Mouse (Mus musculus) heart, postnatal 0 days (tissue): ENCODE measurements around the gene Cnot10. TPM values are rescaled to one million over a fixed set of nuclear protein-coding genes. Genes with fewer than 3 reads are reported as not detected.

ENCODE experiments used
- ATAC-seq: fragments of 200-750 bp; cut with Nextera tagmentation; 2 replicates; pipeline ENCODE4 v1.8.0; 2017; ENCODE audit warnings: low read depth, moderate number of reproducible peaks, moderate library complexity; ENCODE audit not compliant: insufficient read depth
- DNase-seq: peaks from one replicate; pipeline ENCODE4 v3.0.0-alpha.2; 2016; ENCODE audit warnings: low spot score
- H3K27ac ChIP-seq: fragments of 300-500 bp; sonication (generic); 2 replicates; pipeline ENCODE4 v1.5.1; 2014; ENCODE audit warnings: low read depth, mild to moderate bottlenecking
- H3K27me3 ChIP-seq: fragments of 300-500 bp; sonication (generic); 2 replicates; pipeline ENCODE4 v1.6.1; 2014; ENCODE audit warnings: low read length, mixed read lengths; ENCODE audit not compliant: control insufficient read depth, insufficient read depth
- H3K36me3 ChIP-seq: fragments of 300-500 bp; sonication (generic); replicated peaks from 2 replicates; pipeline ENCODE4 v1.6.1; 2014; ENCODE audit warnings: low read length, mixed read lengths; ENCODE audit not compliant: control insufficient read depth, insufficient read depth
- H3K4me1 ChIP-seq: fragments of 300-500 bp; sonication (generic); 2 replicates; pipeline ENCODE4 v1.6.1; 2014; ENCODE audit warnings: antibody characterized with exemption; ENCODE audit not compliant: control insufficient read depth, insufficient read depth
- H3K4me2 ChIP-seq: fragments of 300-500 bp; sonication (generic); 2 replicates; pipeline ENCODE4 v1.6.1; 2014; ENCODE audit warnings: low read depth, mild to moderate bottlenecking, low read length, moderate library complexity
- H3K4me3 ChIP-seq: fragments of 300-500 bp; sonication (generic); 2 replicates; pipeline ENCODE4 v1.5.1; 2014; ENCODE audit warnings: low read depth, low read length
- H3K9ac ChIP-seq: fragments of 300-500 bp; sonication (generic); replicated peaks from 2 replicates; pipeline ENCODE4 v1.6.1; 2014; ENCODE audit warnings: low read depth, low read length, mixed read lengths
- H3K9me3 ChIP-seq: fragments of 300-500 bp; sonication (generic); replicated peaks from 2 replicates; pipeline ENCODE4 v1.6.1; 2016; ENCODE audit warnings: low read length; ENCODE audit not compliant: control insufficient read depth
- CTCF ChIP-seq: IDR thresholded peaks from 2 replicates; pipeline ENCODE4 v1.5.1; 2016; ENCODE audit warnings: antibody characterized with exemption, control low read depth, low read depth
- EP300 ChIP-seq: IDR thresholded peaks from 2 replicates; pipeline ENCODE4 v1.6.1; 2016; ENCODE audit warnings: antibody characterized with exemption, low read depth
- WGBS: fragments of 180-500 bp; shearing (Covaris S2); extraction: QIAGEN DNeasy Blood & Tissue Kit; methylation state at CpG from one replicate; pipeline ENCODE4 v1.1.7; 2014; 5-methylcytosine and 5-hydroxymethylcytosine counted together
- polyA plus RNA-seq: library from polyadenylated mRNA; unstranded; fragments of >200 nt; fragmentation: Nextera tagmentation; extraction: Ambion mirVana; gene quantifications from 2 replicates; pipeline ENCODE4 v1.2.1, GENCODE M21; 2015
- total RNA-seq: library from RNA; depleted of rRNA; stranded (reverse); fragments of >200 nt; gene quantifications from 2 replicates; pipeline ENCODE4 v1.2.3, GENCODE M21; 2014; ENCODE audit warnings: low replicate concordance

Cnot10 gene
- total and polyA plus RNA-seq, 2 experiments from 2014 or later, result 19.7 to 25.7 TPM

DNA sequence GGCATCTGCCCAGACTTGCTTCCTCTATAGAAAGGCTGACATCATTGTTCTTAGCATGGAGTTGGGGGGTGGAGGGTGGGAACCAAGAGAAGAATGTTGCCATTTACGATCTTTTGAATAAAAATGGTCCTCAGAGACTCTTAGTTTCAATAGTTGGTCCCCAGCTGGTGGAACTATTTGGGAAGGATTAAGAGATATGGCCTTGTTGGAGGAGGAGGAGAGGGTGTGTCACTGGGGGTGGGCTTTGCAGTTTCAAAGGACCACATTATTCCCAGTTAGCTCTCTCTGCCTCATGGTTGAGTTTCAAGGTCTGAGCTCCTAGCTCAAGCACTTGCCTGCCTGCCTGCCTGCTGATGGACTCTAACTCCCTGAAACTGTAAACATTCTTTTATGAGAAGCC, 32.0 kb upstream of the Cnot10 start:
- no peak overlapping the region for H3K4me3 ChIP-seq
- no peak overlapping the region for H3K4me2 ChIP-seq
- no peaks in the 10 kb centered on the region for H3K36me3 ChIP-seq
- no peak for TF ChIP-seq CTCF
- no peak for TF ChIP-seq EP300
- H3K9ac ChIP-seq, result no peak overlapping the region
- H3K27ac ChIP-seq, result 0 out of 2 replicates have a peak overlapping the region, but pooled peaks have one; percentile 77
- no peaks in the 10 kb centered on the region for H3K9me3 ChIP-seq
- DNase-seq, result no peak
- H3K4me1 ChIP-seq, result peaks cover 33% of the 10 kb centered on the region
- WGBS, result 59% methylated on average over 1 of the region's 1 CpGs
- no peaks in the 10 kb centered on the region for H3K27me3 ChIP-seq
- ATAC-seq, result no peak

DNA sequence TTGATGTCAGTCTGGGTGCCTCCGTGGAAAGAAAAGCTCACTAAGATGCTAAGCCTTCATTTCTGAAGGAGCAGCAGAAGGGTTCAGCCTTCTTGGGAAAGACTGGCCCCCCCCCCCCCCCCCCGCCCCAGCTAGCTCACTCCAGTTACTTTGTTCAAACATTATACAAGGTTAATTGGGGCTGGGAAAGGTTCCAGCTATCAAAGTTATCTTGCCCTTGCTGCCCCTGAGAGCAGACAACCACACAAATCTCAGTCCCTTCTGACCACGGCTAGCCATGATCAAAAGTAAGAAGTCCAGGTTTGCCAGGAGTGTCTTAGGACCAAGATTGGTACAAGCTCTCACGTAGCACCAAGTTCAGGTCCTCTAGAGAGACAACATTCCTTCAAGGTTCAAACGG, 29.0 kb upstream of the Cnot10 start:
- ATAC-seq (no peak), DNase-seq (no peak)
- H3K4me1 ChIP-seq, result peaks cover 33% of the 10 kb centered on the region
- no peak for TF ChIP-seq CTCF
- TF ChIP-seq EP300, result no peak
- no peak overlapping the region for H3K4me2 ChIP-seq
- no peaks in the 10 kb centered on the region for H3K36me3 ChIP-seq
- no peak overlapping the region for H3K4me3 ChIP-seq
- WGBS, result 34% methylated on average over 4 of the region's 5 CpGs
- no peak overlapping the region for H3K9ac ChIP-seq
- peak overlapping the region; percentile 88 for H3K27ac ChIP-seq
- H3K9me3 ChIP-seq, result no peaks in the 10 kb centered on the region
- H3K27me3 ChIP-seq, result no peaks in the 10 kb centered on the region

DNA sequence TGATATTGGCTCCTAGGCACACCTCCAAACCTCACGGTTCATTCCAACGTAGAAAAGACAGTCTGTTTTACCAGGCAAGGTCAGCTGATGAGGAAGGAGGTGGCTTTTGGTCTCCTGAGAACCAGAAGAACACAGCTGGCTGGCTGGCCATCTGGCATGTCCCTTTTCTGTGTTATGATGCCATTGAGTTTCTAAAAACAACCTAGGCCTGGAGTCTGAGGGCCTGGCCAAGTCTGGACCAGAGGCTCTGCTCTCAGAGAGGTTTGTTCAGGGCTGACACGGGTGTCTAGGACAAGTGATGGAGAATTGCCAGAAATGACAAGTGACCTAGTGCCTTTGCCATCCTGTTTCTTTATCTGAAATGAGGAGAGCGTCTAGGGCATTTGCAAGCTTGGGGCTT, 28.1 kb upstream of the Cnot10 start:
- peak; percentile 94 for ATAC-seq
- Histone ChIP-seq H3K27ac (peak overlapping the region; percentile 88), H3K27me3 (no peaks in the 10 kb centered on the region), H3K9me3 (no peaks in the 10 kb centered on the region), H3K4me3 (no peak overlapping the region), H3K9ac (no peak overlapping the region), H3K36me3 (no peaks in the 10 kb centered on the region), H3K4me1 (peaks cover 26% of the 10 kb centered on the region; the same call in 1 of the 2 replicates), H3K4me2 (no peak overlapping the region)
- TF ChIP-seq CTCF, result no peak
- TF ChIP-seq EP300, result peak; percentile 76; the same call in 1 of the 2 replicates
- 20% methylated on average over 4 of the region's 4 CpGs for WGBS
- peak; percentile 94 for DNase-seq

DNA sequence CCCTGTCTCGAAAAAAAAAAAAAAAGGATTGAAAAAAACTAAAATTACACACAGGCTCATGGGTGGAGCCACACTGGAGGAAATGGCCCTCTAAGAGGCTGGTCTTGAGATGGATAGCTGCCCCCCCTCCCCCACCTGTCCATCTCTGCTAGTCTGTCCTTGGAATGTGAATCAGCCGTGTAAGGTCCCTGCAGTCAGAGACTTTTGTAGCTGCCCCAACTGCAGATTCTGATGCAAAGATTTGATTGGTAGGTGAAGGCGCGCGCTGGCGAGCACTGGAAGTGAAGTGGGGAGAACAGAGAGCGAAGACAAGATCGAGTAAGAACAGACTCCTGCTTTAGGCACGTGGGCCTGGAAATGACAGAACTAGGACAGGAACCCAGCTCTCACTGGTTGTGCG, 26.9 kb upstream of the Cnot10 start:
- DNase-seq (no peak), ATAC-seq (no peak)
- Histone ChIP-seq H3K4me1 (peaks cover 22% of the 10 kb centered on the region; the same call in 1 of the 2 replicates), H3K27ac (peak overlapping the region; percentile 88), H3K27me3 (no peaks in the 10 kb centered on the region), H3K9me3 (no peaks in the 10 kb centered on the region), H3K4me2 (no peak overlapping the region), H3K9ac (no peak overlapping the region), H3K4me3 (no peak overlapping the region), H3K36me3 (no peaks in the 10 kb centered on the region)
- TF ChIP-seq EP300 (no peak), CTCF (no peak)
- 78% methylated on average over 10 of the region's 10 CpGs for WGBS

DNA sequence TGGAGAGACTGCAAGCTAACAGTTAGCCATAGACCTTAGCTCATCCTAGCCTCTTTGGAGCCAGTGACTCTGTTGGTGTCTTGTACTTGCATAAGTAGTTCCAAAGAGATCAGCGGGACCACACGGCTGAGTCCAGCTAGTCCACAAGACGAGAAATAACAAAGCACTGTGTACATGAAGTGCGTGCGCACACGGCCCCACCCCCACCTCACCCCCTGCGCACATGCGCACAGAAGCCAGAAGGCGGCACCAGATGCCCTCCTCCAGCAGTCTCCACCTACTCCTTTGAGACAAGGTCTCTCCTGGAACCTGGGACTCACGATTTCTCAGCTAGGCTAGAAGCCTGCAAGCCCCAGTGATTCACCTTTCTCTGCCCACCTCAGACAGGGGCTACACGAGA, 23.8 kb upstream of the Cnot10 start:
- DNase-seq (no peak), ATAC-seq (no peak)
- H3K9ac ChIP-seq, result no peak overlapping the region
- TF ChIP-seq EP300 (no peak), CTCF (no peak)
- peaks cover 13% of the 10 kb centered on the region; the same call in 1 of the 2 replicates for H3K4me1 ChIP-seq
- no peaks in the 10 kb centered on the region for H3K9me3 ChIP-seq
- WGBS, result 79% methylated on average over 11 of the region's 11 CpGs
- peak overlapping the region; percentile 83 for H3K27ac ChIP-seq
- H3K4me3 ChIP-seq, result no peak overlapping the region
- no peaks in the 10 kb centered on the region for H3K27me3 ChIP-seq
- no peak overlapping the region for H3K4me2 ChIP-seq
- no peaks in the 10 kb centered on the region for H3K36me3 ChIP-seq

DNA sequence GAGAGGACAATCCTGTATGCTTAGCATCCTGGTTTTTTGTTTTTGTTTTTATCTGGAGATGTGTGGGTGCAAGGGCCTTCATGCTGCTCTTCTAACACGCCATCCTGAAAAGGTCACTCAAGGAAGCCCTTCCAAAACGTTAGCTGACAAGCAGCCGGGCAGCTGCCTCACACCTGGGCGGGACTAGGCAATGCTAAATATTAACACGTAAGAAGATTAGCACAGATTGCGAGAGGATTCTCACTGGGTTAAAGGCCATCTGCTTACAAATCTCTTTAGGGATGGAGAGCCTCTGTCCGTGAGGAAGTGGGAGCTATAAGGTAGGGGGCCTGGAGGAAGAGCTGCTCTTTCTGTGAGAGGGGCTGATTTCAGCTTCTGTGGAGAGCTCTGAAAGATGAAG, 22.0 kb upstream of the Cnot10 start:
- TF ChIP-seq EP300 (no peak), CTCF (no peak)
- H3K36me3 ChIP-seq, result no peaks in the 10 kb centered on the region
- DNase-seq (no peak), ATAC-seq (no peak)
- H3K27me3 ChIP-seq, result no peaks in the 10 kb centered on the region
- H3K9ac ChIP-seq, result no peak overlapping the region
- H3K9me3 ChIP-seq, result no peaks in the 10 kb centered on the region
- no peak overlapping the region for H3K27ac ChIP-seq
- H3K4me2 ChIP-seq, result no peak overlapping the region
- no peak overlapping the region for H3K4me3 ChIP-seq
- WGBS, result 41% methylated on average over 7 of the region's 7 CpGs
- no peaks in the 10 kb centered on the region; the same call in 1 of the 2 replicates for H3K4me1 ChIP-seq
